Mouse (Mus musculus): ENCODE data around the gene Clcn6.

The Clcn6 gene

GRCm38 (mm10) chr4:147985205-147986132 is 53.2 kb downstream of the Clcn6 start, which contains the start of gene Nppb:
TSS of gene Nppb (plus strand) at chr4:147985788.
- 55% methylated on average over 20 of the region's 20 CpGs for WGBS

GRCm38 (mm10) chr4:147979441-147979860 is 59.2 kb downstream of the Clcn6 start:
- WGBS, result 51% methylated on average over 7 of the region's 7 CpGs

- 91% methylated on average over 6 of the region's 6 CpGs for WGBS
Measured at GRCm38 (mm10) chr4:147978391-147978790, 60.2 kb downstream of the Clcn6 start.

- 79% methylated on average over 4 of the region's 4 CpGs for WGBS
Measured at GRCm38 (mm10) chr4:147977726-147978125, 60.9 kb downstream of the Clcn6 start.

- 85% methylated on average over 3 of the region's 3 CpGs for WGBS
Measured at GRCm38 (mm10) chr4:147976237-147976636, 62.4 kb downstream of the Clcn6 start.

GRCm38 (mm10) chr4:147969337-147969736 is 69.3 kb downstream of the Clcn6 start:
- WGBS, result 64% methylated on average over 9 of the region's 9 CpGs

GRCm38 (mm10) chr4:147968816-147969215 is 69.8 kb downstream of the Clcn6 start:
- 65% methylated on average over 2 of the region's 2 CpGs for WGBS

GRCm38 (mm10) chr4:147965712-147966111 is 72.9 kb downstream of the Clcn6 start:
- 81% methylated on average over 7 of the region's 7 CpGs for WGBS

GRCm38 (mm10) chr4:147963623-147964022 is 75.0 kb downstream of the Clcn6 start:
- WGBS, result 89% methylated on average over 15 of the region's 15 CpGs

GRCm38 (mm10) chr4:147962781-147963180 is 75.8 kb downstream of the Clcn6 start:
- WGBS, result 51% methylated on average over 6 of the region's 6 CpGs

GRCm38 (mm10) chr4:147959881-147960831 is 78.5 kb downstream of the Clcn6 start:
- 45% methylated on average over 6 of the region's 6 CpGs for WGBS

- WGBS, result 68% methylated on average over 11 of the region's 11 CpGs
Measured at GRCm38 (mm10) chr4:147957141-147957540, 81.5 kb downstream of the Clcn6 start.

Data from cerebral cortex, adult 2 months (tissue).